Mouse (Mus musculus) intestine, embryonic 14.5 days (tissue): Measurements from ENCODE around the gene Esrrg. TPM values are rescaled to one million over a fixed set of nuclear protein-coding genes. Genes with fewer than 3 reads are reported as not detected.

Experiments used
- ATAC-seq: fragments of 200-750 bp; cut with Nextera tagmentation; replicated peaks from 2 replicates; pipeline ENCODE4 v1.8.0; 2017; ENCODE audit warnings: low read depth, moderate number of reproducible peaks, moderate TSS enrichment, moderate library complexity; ENCODE audit not compliant: low FRiP score, low TSS enrichment
- DNase-seq: peaks from one replicate; pipeline ENCODE4 v3.0.0-alpha.2; 2018; ENCODE audit warnings: low spot score
- H3K27ac ChIP-seq: fragments of 300-500 bp; sonication (generic); 2 replicates; pipeline ENCODE4 v1.5.1; 2014; ENCODE audit warnings: low read depth, mild to moderate bottlenecking, control low read depth
- H3K27me3 ChIP-seq: fragments of 300-500 bp; sonication (generic); replicated peaks from 2 replicates; pipeline ENCODE4 v1.6.1; 2014; ENCODE audit warnings: low read length, control low read depth; ENCODE audit not compliant: control insufficient read depth, insufficient read depth
- H3K36me3 ChIP-seq: fragments of 300-500 bp; sonication (generic); 2 replicates; pipeline ENCODE4 v1.6.1; 2014; ENCODE audit warnings: low read length, control low read depth; ENCODE audit not compliant: control insufficient read depth, insufficient read depth
- H3K4me1 ChIP-seq: fragments of 300-500 bp; sonication (generic); replicated peaks from 2 replicates; pipeline ENCODE4 v1.6.1; 2014; ENCODE audit warnings: low read length, control low read depth, mixed read lengths; ENCODE audit not compliant: control insufficient read depth, insufficient read depth
- H3K4me2 ChIP-seq: fragments of 300-500 bp; sonication (generic); 2 replicates; pipeline ENCODE4 v1.6.1; 2014; ENCODE audit warnings: low read length
- H3K4me3 ChIP-seq: fragments of 300-500 bp; sonication (generic); 2 replicates; pipeline ENCODE4 v1.5.1; 2014; ENCODE audit warnings: low read depth, low read length, control low read depth, mixed read lengths
- H3K9ac ChIP-seq: fragments of 300-500 bp; sonication (generic); 2 replicates; pipeline ENCODE4 v1.6.1; 2014; ENCODE audit warnings: mild to moderate bottlenecking, low read length
- H3K9me3 ChIP-seq: fragments of 300-500 bp; sonication (generic); 2 replicates; pipeline ENCODE4 v1.6.1; 2016; ENCODE audit warnings: low read length, control low read depth; ENCODE audit not compliant: control insufficient read depth
- WGBS: fragments of 180-500 bp; shearing (Covaris S2); extraction: QIAGEN DNeasy Blood & Tissue Kit; methylation state at CpG from one replicate; pipeline ENCODE4 v1.1.7; 2014; 5-methylcytosine and 5-hydroxymethylcytosine counted together
- polyA plus RNA-seq: library from polyadenylated mRNA; unstranded; fragments of >200 nt; fragmentation: Nextera tagmentation; extraction: Ambion mirVana; gene quantifications from 2 replicates; pipeline ENCODE4 v1.2.1, GENCODE M21; 2014

The Esrrg gene
- polyA plus RNA-seq, 1 experiment from 2014 or later, result 6.9 TPM

DNA sequence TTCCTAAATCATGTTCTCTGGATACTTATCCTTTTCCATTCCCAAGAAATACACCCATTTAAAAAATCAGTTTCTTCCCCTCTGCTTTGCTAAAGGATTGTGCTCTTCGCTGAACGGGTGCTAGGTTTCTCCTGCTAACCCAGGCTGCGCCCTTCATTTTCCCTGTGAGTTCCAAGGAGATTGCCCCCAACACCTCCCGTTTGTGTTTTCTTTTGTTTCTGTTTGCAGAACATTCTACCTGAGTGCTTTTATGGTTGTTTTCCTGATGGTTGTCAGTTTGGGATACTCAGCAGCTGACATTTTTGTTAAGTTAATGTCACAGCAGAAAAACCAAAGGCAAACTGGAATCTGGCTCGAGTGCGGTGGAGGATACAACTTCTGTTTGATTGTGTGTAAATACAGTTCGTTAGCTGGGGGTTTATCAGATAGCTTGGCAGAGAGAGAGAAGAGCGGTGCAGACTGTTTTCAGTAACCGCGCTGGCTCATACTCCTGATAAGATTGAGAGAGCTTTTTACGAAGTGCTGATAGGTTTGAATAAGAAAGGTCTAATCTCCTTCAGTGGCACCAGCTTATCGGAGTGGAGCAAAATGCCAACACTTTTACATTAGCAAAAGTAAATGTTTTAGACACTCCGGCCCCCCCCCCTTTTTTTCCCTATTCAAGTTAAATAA, 398.4 kb downstream of the Esrrg start:
- WGBS, result 49% methylated on average over 13 of the region's 13 CpGs
- Histone ChIP-seq H3K27ac (no peak overlapping the region), H3K4me1 (no peaks in the 10 kb centered on the region), H3K9me3 (no peaks in the 10 kb centered on the region), H3K9ac (no peak overlapping the region), H3K4me3 (no peak overlapping the region), H3K4me2 (peak overlapping the region; percentile 26; the same call in 1 of the 2 replicates), H3K36me3 (no peaks in the 10 kb centered on the region), H3K27me3 (no peaks in the 10 kb centered on the region)
- DNase-seq (no peak), ATAC-seq (no peak)

DNA sequence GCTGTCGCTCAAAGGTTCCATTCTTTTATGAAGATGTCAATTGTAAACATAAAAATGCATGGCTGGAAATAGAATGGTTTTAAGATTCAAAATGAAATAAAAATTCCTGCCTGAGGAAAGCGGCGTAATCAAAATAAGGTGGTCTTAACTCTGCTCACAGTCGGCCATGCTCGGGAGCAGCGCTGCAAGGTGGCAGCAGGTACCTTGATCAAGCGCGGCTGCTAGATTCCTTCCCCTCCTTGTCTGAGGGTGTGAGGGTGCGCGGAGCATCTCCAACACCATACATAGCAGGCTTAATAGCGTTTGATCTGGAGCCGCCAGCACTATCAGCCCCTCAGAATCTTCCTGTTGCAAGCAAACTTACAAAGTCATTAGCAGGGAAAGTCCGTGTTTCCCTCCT, 399.9 kb downstream of the Esrrg start:
- 65% methylated on average over 13 of the region's 13 CpGs for WGBS
- Histone ChIP-seq H3K9me3 (no peaks in the 10 kb centered on the region), H3K4me2 (no peak overlapping the region), H3K27ac (no peak overlapping the region), H3K9ac (no peak overlapping the region), H3K4me1 (no peaks in the 10 kb centered on the region), H3K4me3 (no peak overlapping the region), H3K27me3 (no peaks in the 10 kb centered on the region), H3K36me3 (no peaks in the 10 kb centered on the region)
- DNase-seq (no peak), ATAC-seq (no peak)

DNA sequence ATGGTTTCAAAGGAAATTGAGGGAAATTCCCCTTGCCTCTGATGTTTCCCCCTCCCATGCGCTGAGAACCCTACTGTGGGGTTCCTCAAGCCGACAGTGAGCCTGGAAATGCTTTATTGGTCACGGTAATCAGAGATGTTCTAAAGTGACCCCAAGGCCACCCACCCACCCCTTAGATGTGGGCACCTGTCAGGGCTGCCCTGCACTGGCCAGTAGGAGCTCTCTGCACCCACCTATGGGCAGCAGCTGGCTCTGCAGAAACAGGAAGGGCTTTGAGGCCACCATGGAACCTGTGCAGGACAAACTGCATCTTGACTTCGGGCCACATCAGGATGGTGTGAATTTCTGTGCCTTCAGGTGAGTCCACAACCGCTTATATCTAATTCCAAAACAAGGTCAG, 401.3 kb downstream of the Esrrg start:
- Histone ChIP-seq H3K4me3 (no peak overlapping the region), H3K9me3 (no peaks in the 10 kb centered on the region), H3K36me3 (no peaks in the 10 kb centered on the region), H3K4me2 (no peak overlapping the region), H3K27ac (no peak overlapping the region), H3K4me1 (no peaks in the 10 kb centered on the region), H3K27me3 (no peaks in the 10 kb centered on the region), H3K9ac (no peak overlapping the region)
- WGBS, result 84% methylated on average over 5 of the region's 5 CpGs
- ATAC-seq (no peak), DNase-seq (no peak)

- H3K27ac ChIP-seq, result no peak overlapping the region
- no peaks in the 10 kb centered on the region for H3K27me3 ChIP-seq
- H3K4me3 ChIP-seq, result no peak overlapping the region
- DNase-seq, result no peak
- no peak overlapping the region for H3K9ac ChIP-seq
- whole genome bisulfite sequencing, result 49% methylated on average over 1 of the region's 1 CpGs
- H3K9me3 ChIP-seq, result no peaks in the 10 kb centered on the region
- H3K4me2 ChIP-seq, result no peak overlapping the region
- H3K36me3 ChIP-seq, result no peaks in the 10 kb centered on the region
- ATAC-seq, result no peak
- no peaks in the 10 kb centered on the region for H3K4me1 ChIP-seq
Observed at GRCm38 (mm10) chr1:188010860-188011259, 402.3 kb downstream of the Esrrg start.

DNA sequence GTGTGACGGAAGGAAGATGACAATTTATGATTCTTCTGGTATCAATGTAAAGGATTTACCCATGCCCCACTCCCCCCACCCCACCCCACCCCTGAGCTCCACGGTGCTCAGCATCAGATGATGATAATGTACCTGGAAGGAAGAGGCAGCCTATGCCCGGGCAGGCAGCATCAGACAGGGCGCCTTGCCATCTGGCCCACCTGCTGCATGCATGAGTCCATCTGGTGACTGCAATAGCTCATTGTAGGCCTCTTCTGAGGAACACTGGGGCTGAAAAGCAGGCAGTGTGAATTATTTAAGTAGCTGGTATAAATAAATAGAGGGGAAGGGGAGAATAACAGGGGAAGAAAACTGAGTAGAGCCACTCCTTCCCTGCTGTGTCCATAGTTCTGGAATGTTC, 405.8 kb downstream of the Esrrg start:
- Histone ChIP-seq H3K9me3 (no peaks in the 10 kb centered on the region), H3K27me3 (no peaks in the 10 kb centered on the region), H3K9ac (no peak overlapping the region), H3K27ac (no peak overlapping the region), H3K4me1 (0 out of 2 replicates have a peak, but pooled peaks cover 7% of the 10 kb centered on the region), H3K36me3 (no peaks in the 10 kb centered on the region), H3K4me2 (no peak overlapping the region), H3K4me3 (no peak overlapping the region)
- ATAC-seq (no peak), DNase-seq (no peak)
- WGBS, result 79% methylated on average over 4 of the region's 4 CpGs

GRCm38 (mm10) chr1:188017956-188018862, 409.6 kb downstream of the Esrrg start:
- H3K9ac ChIP-seq, result no peak overlapping the region
- no peak overlapping the region for H3K27ac ChIP-seq
- H3K4me1 ChIP-seq, result 0 out of 2 replicates have a peak, but pooled peaks cover 7% of the 10 kb centered on the region
- no peaks in the 10 kb centered on the region for H3K27me3 ChIP-seq
- H3K4me3 ChIP-seq, result no peak overlapping the region
- H3K4me2 ChIP-seq, result no peak overlapping the region
- 52% methylated on average over 14 of the region's 14 CpGs for WGBS
- DNase-seq, result no peak
- 0 out of 2 replicates have a peak, but pooled peaks have one; percentile 15 for ATAC-seq
- no peaks in the 10 kb centered on the region for H3K9me3 ChIP-seq
- H3K36me3 ChIP-seq, result no peaks in the 10 kb centered on the region

GRCm38 (mm10) chr1:188029205-188029604, 420.6 kb downstream of the Esrrg start:
- no peaks in the 10 kb centered on the region for H3K9me3 ChIP-seq
- WGBS, result 65% methylated on average over 8 of the region's 8 CpGs
- H3K4me2 ChIP-seq, result no peak overlapping the region
- no peak for ATAC-seq
- no peak overlapping the region for H3K9ac ChIP-seq
- no peak for DNase-seq
- H3K4me1 ChIP-seq, result 0 out of 2 replicates have a peak, but pooled peaks cover 3% of the 10 kb centered on the region
- H3K4me3 ChIP-seq, result no peak overlapping the region
- H3K36me3 ChIP-seq, result no peaks in the 10 kb centered on the region
- H3K27ac ChIP-seq, result no peak overlapping the region
- no peaks in the 10 kb centered on the region for H3K27me3 ChIP-seq

DNA sequence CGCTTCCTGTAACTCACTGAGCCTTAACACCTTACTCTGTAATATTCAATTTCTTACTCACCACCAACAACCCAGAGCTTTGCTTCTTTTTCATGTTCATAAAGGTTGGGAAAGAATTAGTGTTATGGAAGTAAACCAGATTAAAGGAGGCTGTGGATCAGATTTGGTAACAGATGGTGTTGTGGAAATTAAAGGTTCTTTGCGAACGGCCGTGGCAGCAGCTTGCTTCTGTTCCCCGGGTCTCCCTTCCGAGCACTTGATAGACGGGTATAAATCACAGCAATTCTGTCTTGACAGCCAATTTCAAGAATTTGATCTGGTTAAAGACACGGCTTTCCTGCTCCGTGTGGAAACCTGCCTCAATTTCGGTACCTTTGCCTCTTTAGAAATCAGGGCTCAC, 421.5 kb downstream of the Esrrg start:
- Histone ChIP-seq H3K36me3 (no peaks in the 10 kb centered on the region), H3K4me3 (no peak overlapping the region), H3K9ac (no peak overlapping the region), H3K4me2 (no peak overlapping the region), H3K27ac (no peak overlapping the region), H3K9me3 (no peaks in the 10 kb centered on the region), H3K27me3 (no peaks in the 10 kb centered on the region), H3K4me1 (0 out of 2 replicates have a peak, but pooled peaks cover 3% of the 10 kb centered on the region)
- no peak for ATAC-seq
- DNase-seq, result no peak
- WGBS, result 36% methylated on average over 10 of the region's 10 CpGs
